Mouse (Mus musculus): ENCODE measurements around the gene Fabp6. TPM values are rescaled to one million over a fixed set of nuclear protein-coding genes. Genes with fewer than 3 reads are reported as not detected.

Fabp6 gene
- total and polyA plus RNA-seq, 3 experiments = not detected

- H3K4me3 ChIP-seq (ENCODE audit: control insufficient read depth in 1 of 2, insufficient read depth in 1 of 2, low read depth in 2 of 2, low read length in 2 of 2) = no peak overlapping the region
- H3K4me1 ChIP-seq (ENCODE audit: control insufficient read depth in 1 of 2, insufficient read depth in 2 of 2, low read length in 2 of 2) = no peaks in the 10 kb centered on the region
- H3K9me3 ChIP-seq (replicated peaks; ENCODE audit: insufficient read depth, low read length) = no peaks in the 10 kb centered on the region
- no peak overlapping the region for H3K27ac ChIP-seq (ENCODE audit: control insufficient read depth, low read depth, low read length)
- TF ChIP-seq ZC3H11A (IDR thresholded peaks at IDR 0.05; ENCODE audit: low read depth, low read length) = no peak
- TF ChIP-seq GABPA (IDR thresholded peaks at IDR 0.05; ENCODE audit: low read depth, low read length) = no peak
- TF ChIP-seq CTCF (IDR thresholded peaks at IDR 0.05 in 2 of 3, conservative IDR thresholded peaks at IDR 0.05 in 1 of 3; ENCODE audit: control insufficient read depth in 1 of 3, insufficient read depth in 1 of 3, low read depth in 2 of 3, low read length in 3 of 3, poor library complexity in 1 of 3, severe bottlenecking in 1 of 3) = no peak
- no peak for TF ChIP-seq SMC3 (IDR thresholded peaks at IDR 0.05; ENCODE audit: low read depth, low read length)
- no peak for TF ChIP-seq MXI1 (IDR thresholded peaks at IDR 0.05; ENCODE audit: low read depth, low read length)
- no peak for TF ChIP-seq MYC (IDR thresholded peaks at IDR 0.05; ENCODE audit: low read depth, low read length)
- H3K9ac ChIP-seq (ENCODE audit: control insufficient read depth, low read depth, low read length, poor library complexity, severe bottlenecking) = no peak overlapping the region
- no peaks in the 10 kb centered on the region for H3K79me2 ChIP-seq (ENCODE audit: control insufficient read depth, insufficient read depth, low read length, poor library complexity)
- H3K36me3 ChIP-seq (ENCODE audit: control insufficient read depth in 1 of 2, insufficient read depth in 2 of 2, low read length in 2 of 2) = no peaks in the 10 kb centered on the region
- no peak for DNase-seq (ENCODE audit: low read depth, low spot score)
- H3K27me3 ChIP-seq (ENCODE audit: control insufficient read depth in 1 of 2, insufficient read depth in 2 of 2, low read length in 2 of 2) = no peaks in the 10 kb centered on the region; a peak in 1 of 4 replicates
Measured at GRCm38 (mm10) chr11:43575061-43575375, 26.3 kb downstream of the Fabp6 start.

GRCm38 (mm10) chr11:43569595-43569994 is 31.7 kb downstream of the Fabp6 start:
- no peak overlapping the region for H3K9ac ChIP-seq (ENCODE audit: control insufficient read depth, low read depth, low read length, poor library complexity, severe bottlenecking)
- no peaks in the 10 kb centered on the region for H3K79me2 ChIP-seq (ENCODE audit: control insufficient read depth, insufficient read depth, low read length, poor library complexity)
- no peak overlapping the region for H3K27ac ChIP-seq (ENCODE audit: control insufficient read depth, low read depth, low read length)
- H3K4me1 ChIP-seq (ENCODE audit: control insufficient read depth in 1 of 2, insufficient read depth in 2 of 2, low read length in 2 of 2) = no peaks in the 10 kb centered on the region
- no peak overlapping the region for H3K4me3 ChIP-seq (ENCODE audit: control insufficient read depth in 1 of 2, insufficient read depth in 1 of 2, low read depth in 2 of 2, low read length in 2 of 2)
- H3K36me3 ChIP-seq (ENCODE audit: control insufficient read depth in 1 of 2, insufficient read depth in 2 of 2, low read length in 2 of 2) = no peaks in the 10 kb centered on the region
- H3K27me3 ChIP-seq (ENCODE audit: control insufficient read depth in 1 of 2, insufficient read depth in 2 of 2, low read length in 2 of 2) = no peaks in the 10 kb centered on the region
- H3K9me3 ChIP-seq (replicated peaks; ENCODE audit: insufficient read depth, low read length) = no peaks in the 10 kb centered on the region
- no peak for DNase-seq (ENCODE audit: low read depth, low spot score)
- TF ChIP-seq POLR2AphosphoS2 (IDR thresholded peaks at IDR 0.05; ENCODE audit: low read length) = no peak
- no peak for TF ChIP-seq MXI1 (IDR thresholded peaks at IDR 0.05; ENCODE audit: low read depth, low read length)
- TF ChIP-seq RAD21 (IDR thresholded peaks at IDR 0.05; ENCODE audit: low read depth, low read length) = no peak
- TF ChIP-seq MEF2A (IDR thresholded peaks at IDR 0.05; ENCODE audit: extremely low read depth, insufficient replicate concordance, low read depth, low read length, poor library complexity, severe bottlenecking) = no peak
- TF ChIP-seq MAFK (IDR thresholded peaks at IDR 0.05; ENCODE audit: borderline replicate concordance, low read depth, low read length) = no peak
- TF ChIP-seq CHD2 (IDR thresholded peaks at IDR 0.05; ENCODE audit: low read length) = no peak
- no peak for TF ChIP-seq HCFC1 (IDR thresholded peaks at IDR 0.05; ENCODE audit: low read depth, low read length)
- no peak for TF ChIP-seq TBP (IDR thresholded peaks at IDR 0.05; ENCODE audit: low read depth, low read length)

- Histone ChIP-seq H3K36me3 (ENCODE audit: control insufficient read depth in 1 of 2, insufficient read depth in 2 of 2, low read length in 2 of 2) (no peaks in the 10 kb centered on the region), H3K4me3 (ENCODE audit: control insufficient read depth in 1 of 2, insufficient read depth in 1 of 2, low read depth in 2 of 2, low read length in 2 of 2) (no peak overlapping the region), H3K27me3 (ENCODE audit: control insufficient read depth in 1 of 2, insufficient read depth in 2 of 2, low read length in 2 of 2) (no peaks in the 10 kb centered on the region), H3K79me2 (ENCODE audit: control insufficient read depth, insufficient read depth, low read length, poor library complexity) (no peaks in the 10 kb centered on the region), H3K27ac (ENCODE audit: control insufficient read depth, low read depth, low read length) (no peak overlapping the region), H3K9me3 (replicated peaks; ENCODE audit: insufficient read depth, low read length) (no peaks in the 10 kb centered on the region), H3K4me1 (ENCODE audit: control insufficient read depth in 1 of 2, insufficient read depth in 2 of 2, low read length in 2 of 2) (no peaks in the 10 kb centered on the region), H3K9ac (ENCODE audit: control insufficient read depth, low read depth, low read length, poor library complexity, severe bottlenecking) (no peak overlapping the region)
- TF ChIP-seq CHD2 (IDR thresholded peaks at IDR 0.05; ENCODE audit: low read length) (no peak), USF2 (IDR thresholded peaks at IDR 0.05; ENCODE audit: borderline replicate concordance in 1 of 2, insufficient read depth in 1 of 2, low read depth in 1 of 2, low read length in 2 of 2) (no peak), ZKSCAN1 (IDR thresholded peaks at IDR 0.05; ENCODE audit: low read depth, low read length) (no peak), TAL1 (IDR thresholded peaks at IDR 0.05; ENCODE audit: low read length) (no peak), SMC3 (IDR thresholded peaks at IDR 0.05; ENCODE audit: low read depth, low read length) (no peak), MEF2A (IDR thresholded peaks at IDR 0.05; ENCODE audit: extremely low read depth, insufficient replicate concordance, low read depth, low read length, poor library complexity, severe bottlenecking) (no peak), TBP (IDR thresholded peaks at IDR 0.05; ENCODE audit: low read depth, low read length) (no peak), BHLHE40 (IDR thresholded peaks at IDR 0.05; ENCODE audit: borderline replicate concordance, low read depth, low read length) (no peak), POLR2AphosphoS2 (IDR thresholded peaks at IDR 0.05; ENCODE audit: low read length) (no peak), POLR2A (IDR thresholded peaks at IDR 0.05; ENCODE audit: control insufficient read depth in 1 of 2, insufficient read depth in 1 of 2, low read depth in 1 of 2, low read length in 2 of 2, poor library complexity in 1 of 2) (no peak), JUND (IDR thresholded peaks at IDR 0.05; ENCODE audit: low read depth, low read length) (no peak), MYC (IDR thresholded peaks at IDR 0.05; ENCODE audit: low read depth, low read length) (no peak), ETS1 (IDR thresholded peaks at IDR 0.05; ENCODE audit: low read depth, low read length) (no peak), MAFK (IDR thresholded peaks at IDR 0.05; ENCODE audit: borderline replicate concordance, low read depth, low read length) (no peak), UBTF (IDR thresholded peaks at IDR 0.05; ENCODE audit: borderline replicate concordance, insufficient read depth, low read depth, low read length) (no peak), RAD21 (IDR thresholded peaks at IDR 0.05; ENCODE audit: low read depth, low read length) (no peak), MAX (IDR thresholded peaks at IDR 0.05; ENCODE audit: low read length) (no peak), POLR2AphosphoS5 (IDR thresholded peaks at IDR 0.05; ENCODE audit: borderline replicate concordance, low read depth, low read length) (no peak), USF1 (IDR thresholded peaks at IDR 0.05; ENCODE audit: low read depth, low read length) (no peak)
- DNase-seq (ENCODE audit: low read depth, low spot score) = no peak
Measured at GRCm38 (mm10) chr11:43569188-43569587, 32.2 kb downstream of the Fabp6 start.

All from MEL (cell line).